Mouse (Mus musculus) small intestine, adult 2 months (tissue): ENCODE measurements around the gene Klhdc1. TPM values are rescaled to one million over a fixed set of nuclear protein-coding genes. Genes with fewer than 3 reads are reported as not detected.

ENCODE experiments used
- H3K27ac ChIP-seq: fragments of 200-500 bp; 2 replicates; pipeline ENCODE4 v1.5.1; 2012; ENCODE audit warnings: low read depth, low read length, control low read depth, inconsistent platforms; ENCODE audit not compliant: insufficient read depth
- H3K27me3 ChIP-seq: fragments of 200-500 bp; 2 replicates; pipeline ENCODE4 v1.6.1; 2012; ENCODE audit warnings: mild to moderate bottlenecking, moderate library complexity, low read length, inconsistent platforms; ENCODE audit not compliant: control insufficient read depth, insufficient read depth
- H3K36me3 ChIP-seq: fragments of 200-500 bp; 2 replicates; pipeline ENCODE4 v1.6.1; 2012; ENCODE audit warnings: mild to moderate bottlenecking, low read length, control low read depth, inconsistent platforms; ENCODE audit not compliant: control insufficient read depth, insufficient read depth
- H3K4me1 ChIP-seq: fragments of 200-500 bp; 2 replicates; pipeline ENCODE4 v1.6.1; 2012; ENCODE audit warnings: low read length, inconsistent platforms, mixed read lengths; ENCODE audit not compliant: control insufficient read depth, insufficient read depth, insufficient read length
- H3K4me3 ChIP-seq: fragments of 200-500 bp; 2 replicates; pipeline ENCODE4 v1.5.1; 2012; ENCODE audit warnings: low read depth, mild to moderate bottlenecking, control low read depth, inconsistent platforms, low read length, moderate library complexity
- CTCF ChIP-seq: fragments of 200-500 bp; IDR thresholded peaks from 2 replicates; pipeline ENCODE4 v1.5.1; 2012; ENCODE audit warnings: low read depth, mild to moderate bottlenecking, control low read depth, inconsistent platforms, low read length, moderate library complexity, mixed read lengths; ENCODE audit not compliant: insufficient replicate concordance, insufficient read length; ENCODE audit errors: extremely low read depth
- POLR2A ChIP-seq: fragments of 200-500 bp; IDR thresholded peaks from 2 replicates; pipeline ENCODE4 v1.6.1; 2012; ENCODE audit warnings: low read depth, mild to moderate bottlenecking, control low read depth, inconsistent platforms, low read length, moderate library complexity
- WGBS: fragments of 180-500 bp; shearing (Covaris S2); methylation state at CpG from one replicate; pipeline ENCODE4 v1.1.7; 2018; 5-methylcytosine and 5-hydroxymethylcytosine counted together
- polyA plus RNA-seq: library from polyadenylated mRNA; depleted of rRNA; stranded (reverse); fragments of >200 nt; gene quantifications from 2 replicates; pipeline ENCODE4 v1.2.3, GENCODE M21; 2012; rRNA removed

The Klhdc1 gene
- 0.08 and 2.6 TPM in 2 replicates for polyA plus RNA-seq

DNA sequence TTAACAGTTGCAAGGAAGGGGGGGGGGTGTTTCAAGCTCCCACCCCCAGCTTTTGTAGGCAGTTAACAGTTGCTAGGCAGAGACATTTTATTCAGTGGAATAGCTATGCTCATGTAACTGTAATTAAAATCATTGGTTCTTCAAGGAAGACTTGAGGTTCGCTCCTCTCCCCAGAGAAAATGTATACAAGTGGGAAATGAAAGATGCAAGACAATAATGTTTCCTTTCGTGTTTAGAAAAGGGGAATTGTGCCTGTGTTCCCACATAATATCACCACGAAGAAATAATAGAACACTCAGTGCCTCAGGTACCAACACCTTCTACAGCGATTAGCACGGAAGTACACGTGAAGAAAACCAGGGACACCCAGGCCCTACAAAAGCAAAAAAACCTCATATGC lies at the start of gene Klhdc1:
Gene Klhdc1, plus strand, starts transcription at position 301 of the 400 bp plus-strand sequence.
- TF ChIP-seq POLR2A (no peak), CTCF (no peak)
- WGBS = 77% methylated on average over 6 of the region's 6 CpGs
- H3K4me1 ChIP-seq = no peaks in the 10 kb centered on the region
- H3K4me3 ChIP-seq = peak within 1 kb of the TSS; percentile 68
- peak within 1 kb of the TSS; percentile 25; the same call in 1 of the 2 replicates for H3K27ac ChIP-seq
- H3K36me3 ChIP-seq = no peaks in the 10 kb centered on the region
- H3K27me3 ChIP-seq = no peaks in the 10 kb centered on the region

DNA sequence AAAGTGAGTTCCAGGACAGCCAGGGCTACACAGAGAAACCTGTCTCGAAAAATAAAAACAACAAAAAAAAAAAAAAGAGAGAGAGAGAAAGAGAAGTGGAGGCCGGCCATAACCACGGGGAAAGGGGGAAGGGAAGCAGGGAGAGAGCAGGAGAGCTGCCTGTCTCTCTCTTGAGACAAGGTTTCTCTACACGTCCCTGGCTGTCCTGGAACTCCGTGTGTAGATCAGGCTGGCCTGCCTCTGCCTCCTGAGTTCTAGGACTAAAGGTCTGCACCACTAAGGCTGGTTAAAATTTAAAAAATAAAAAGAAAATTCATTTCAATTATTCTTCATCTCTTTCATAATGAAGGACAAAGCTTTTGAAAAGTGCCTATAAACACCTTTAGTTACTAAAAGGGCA lies 49.6 kb upstream of the Klhdc1 start:
- no peak overlapping the region for H3K4me3 ChIP-seq
- TF ChIP-seq POLR2A (no peak), CTCF (no peak)
- H3K4me1 ChIP-seq = peaks cover 7% of the 10 kb centered on the region; the same call in 1 of the 2 replicates
- H3K27me3 ChIP-seq = no peaks in the 10 kb centered on the region
- 84% methylated on average over 5 of the region's 5 CpGs for WGBS
- H3K36me3 ChIP-seq = peaks cover 8% of the 10 kb centered on the region
- H3K27ac ChIP-seq = no peak overlapping the region

DNA sequence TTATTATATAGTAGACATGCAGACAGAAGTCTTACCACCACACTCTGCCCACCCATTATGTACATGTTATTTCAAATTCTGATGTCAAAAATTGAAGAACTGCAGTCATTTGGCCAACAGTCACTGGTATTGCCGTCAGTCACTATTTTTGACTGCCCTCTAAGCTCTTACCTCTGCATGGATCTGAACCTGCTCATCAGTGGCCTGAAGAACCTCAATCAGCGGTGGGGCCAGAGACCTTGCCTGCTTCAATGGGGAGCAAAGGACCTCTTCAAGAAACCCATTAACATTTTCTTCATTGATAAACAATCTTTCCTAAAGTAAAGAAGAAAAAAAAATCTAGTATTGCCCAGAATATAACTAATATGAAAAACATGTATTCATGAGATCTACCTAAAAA lies 48.3 kb upstream of the Klhdc1 start:
- TF ChIP-seq CTCF (no peak), POLR2A (no peak)
- Histone ChIP-seq H3K4me3 (no peak overlapping the region), H3K27me3 (no peaks in the 10 kb centered on the region), H3K4me1 (no peaks in the 10 kb centered on the region; the same call in 1 of the 2 replicates), H3K36me3 (peaks cover 8% of the 10 kb centered on the region), H3K27ac (no peak overlapping the region)
- WGBS = 93% methylated on average over 2 of the region's 2 CpGs

DNA sequence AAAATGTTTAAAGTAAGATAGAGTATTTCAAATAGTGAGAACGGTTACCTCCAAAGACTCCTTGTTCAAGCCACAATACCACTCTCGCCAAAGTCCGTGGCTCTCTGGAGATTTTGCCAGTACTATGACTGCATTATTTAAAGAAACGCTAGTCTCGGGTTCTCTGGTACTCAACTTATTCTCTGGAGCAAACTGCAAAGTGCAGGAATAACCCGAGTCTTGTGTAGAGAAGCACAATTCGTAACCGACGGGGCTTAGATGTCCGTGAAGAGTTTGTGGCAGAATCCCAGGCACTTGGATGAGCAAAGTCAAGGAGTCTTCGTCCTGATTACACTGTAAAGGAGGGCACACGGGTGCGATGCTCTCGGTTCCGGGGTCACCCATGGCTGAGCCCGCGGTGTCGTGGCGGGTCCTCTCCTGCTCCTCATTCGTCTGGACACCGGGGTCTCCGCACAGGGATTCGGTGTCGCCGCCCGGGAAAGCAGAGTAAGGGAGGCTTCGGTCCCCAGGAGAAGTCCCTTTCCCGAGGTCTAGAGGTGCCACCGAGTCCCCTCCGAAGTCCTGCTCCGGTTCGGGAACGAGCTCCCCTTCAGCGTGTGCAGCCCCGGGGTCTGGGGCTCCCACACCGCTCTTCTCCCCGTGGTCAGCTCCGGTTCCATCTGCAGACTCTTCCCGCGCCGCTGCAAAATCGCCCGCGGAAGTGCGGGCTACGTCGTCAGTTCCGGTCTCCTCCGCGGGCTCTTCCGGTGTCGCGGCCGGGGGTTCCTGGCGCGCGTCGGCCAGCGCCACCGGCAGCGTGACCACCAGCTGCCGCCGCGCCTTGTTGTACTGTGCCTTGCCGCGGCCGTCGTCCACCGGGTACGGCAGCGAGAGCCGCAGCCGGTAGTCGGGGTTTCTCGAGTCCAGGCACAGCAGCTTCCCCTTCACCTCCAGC lies 44.3 kb upstream of the Klhdc1 start, which contains the start of gene Gm49383:
Gene Gm49383, minus strand, starts transcription at position 661 of the 934 bp plus-strand sequence.
- Histone ChIP-seq H3K27me3 (no peaks in the 10 kb centered on the region), H3K27ac (peak within 1 kb of the TSS; percentile 60), H3K4me3 (peak within 1 kb of the TSS; percentile 80), H3K4me1 (peaks cover 2% of the 10 kb centered on the region; the same call in 1 of the 2 replicates), H3K36me3 (peaks cover 6% of the 10 kb centered on the region)
- WGBS = under 1% methylated on average over 75 of the region's 75 CpGs
- no peak for TF ChIP-seq CTCF
- peak; percentile 57; the same call in 1 of the 2 replicates for TF ChIP-seq POLR2A

DNA sequence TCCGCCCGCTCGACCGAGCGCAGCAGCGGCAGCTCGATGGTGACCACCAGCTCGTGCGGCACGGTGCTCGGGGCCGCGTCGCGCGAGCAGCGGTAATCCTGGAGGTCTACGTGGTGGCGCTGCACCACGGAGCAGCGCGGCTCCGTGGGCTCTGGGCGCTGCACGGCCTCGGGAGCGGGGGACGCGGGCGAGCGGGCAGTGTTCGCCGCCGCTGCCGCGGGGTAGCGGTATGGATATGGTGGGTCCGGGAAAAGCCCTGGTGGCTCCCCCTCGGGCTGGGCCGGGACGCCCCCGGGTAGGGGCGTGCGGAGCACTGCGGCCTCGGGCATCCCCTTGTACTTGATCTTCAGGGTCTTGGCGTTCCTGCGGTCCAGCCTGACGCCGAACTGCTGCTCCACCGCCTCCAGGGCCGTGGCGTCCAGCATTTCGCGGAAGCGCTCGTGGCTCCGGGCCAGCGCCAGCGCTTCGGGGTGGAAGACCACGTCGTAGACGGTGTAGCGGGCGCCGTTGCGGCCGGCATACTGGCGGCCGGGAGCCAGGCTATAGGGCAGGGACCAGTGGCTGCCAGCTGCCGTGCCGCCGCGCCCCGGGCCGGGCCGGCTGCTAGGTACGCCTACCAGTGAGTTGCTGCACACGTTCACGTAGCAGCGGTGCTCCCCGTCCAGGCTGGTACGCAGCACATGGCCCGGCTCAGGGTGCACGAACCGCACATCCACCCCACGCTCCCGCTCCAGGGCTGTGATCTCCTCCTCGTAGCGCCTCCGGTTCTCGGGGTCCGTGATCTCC lies 43.4 kb upstream of the Klhdc1 start:
- peaks cover 6% of the 10 kb centered on the region for H3K36me3 ChIP-seq
- under 1% methylated on average over 94 of the region's 94 CpGs for WGBS
- peak overlapping the region; percentile 80 for H3K4me3 ChIP-seq
- peak overlapping the region; percentile 60 for H3K27ac ChIP-seq
- H3K27me3 ChIP-seq = no peaks in the 10 kb centered on the region
- TF ChIP-seq POLR2A = no peak
- TF ChIP-seq CTCF = no peak
- peaks cover 2% of the 10 kb centered on the region; the same call in 1 of the 2 replicates for H3K4me1 ChIP-seq

DNA sequence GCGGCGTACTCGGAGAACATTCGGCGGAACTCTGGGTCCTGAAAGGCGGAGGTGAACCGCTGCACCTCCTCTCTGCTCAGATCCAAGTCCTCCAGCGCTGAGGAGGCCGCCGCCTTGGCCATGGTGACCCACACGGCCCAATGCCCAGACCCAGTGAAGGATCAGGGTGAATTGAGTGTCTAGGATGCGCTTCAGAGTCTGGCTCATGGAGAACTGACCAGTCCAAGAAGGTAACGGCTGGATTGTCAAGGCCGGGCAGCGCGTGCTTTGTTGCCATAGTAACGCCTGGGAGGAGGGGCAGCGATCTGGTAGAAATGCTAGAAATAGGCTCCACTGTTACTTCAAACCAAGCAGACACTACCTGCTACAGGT lies 42.8 kb upstream of the Klhdc1 start, which contains the start of gene Dnaaf2:
Gene Dnaaf2, minus strand, starts transcription at position 266 of the 372 bp plus-strand sequence.
- H3K36me3 ChIP-seq = peaks cover 6% of the 10 kb centered on the region
- peak within 1 kb of the TSS; percentile 60 for H3K27ac ChIP-seq
- TF ChIP-seq POLR2A (no peak; the same call in 1 of the 2 replicates), CTCF (no peak)
- under 1% methylated on average over 18 of the region's 18 CpGs for WGBS
- H3K27me3 ChIP-seq = no peaks in the 10 kb centered on the region
- H3K4me1 ChIP-seq = peaks cover 2% of the 10 kb centered on the region; the same call in 1 of the 2 replicates
- H3K4me3 ChIP-seq = peak within 1 kb of the TSS; percentile 80

DNA sequence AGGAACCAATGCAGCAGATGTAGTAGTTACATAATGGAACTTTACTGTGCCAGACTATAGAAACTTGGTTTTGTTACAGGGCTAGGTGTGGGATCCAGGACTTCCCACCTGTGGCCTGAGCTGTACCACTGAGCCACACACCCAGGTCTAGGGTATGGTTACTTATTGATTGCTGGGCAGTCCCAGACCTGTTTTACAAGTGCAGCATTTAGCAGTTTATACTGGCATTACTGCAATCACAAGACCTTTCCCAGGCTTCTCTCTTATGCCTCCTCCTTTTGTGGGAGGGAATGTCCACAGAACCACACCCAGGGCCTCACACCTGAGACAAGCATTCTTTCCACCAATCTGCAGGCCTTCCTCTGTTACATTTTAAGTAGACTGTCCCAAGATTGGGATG lies 42.0 kb upstream of the Klhdc1 start:
- Histone ChIP-seq H3K27ac (no peak overlapping the region), H3K27me3 (no peaks in the 10 kb centered on the region), H3K36me3 (peaks cover 6% of the 10 kb centered on the region), H3K4me3 (no peak overlapping the region), H3K4me1 (peaks cover 2% of the 10 kb centered on the region; the same call in 1 of the 2 replicates)
- no peak for TF ChIP-seq POLR2A
- no peak for TF ChIP-seq CTCF
